Mouse (Mus musculus) CH12F3 (cell line): ENCODE results near the gene Wbp1l.

Experiments used
- in situ Hi-C: fragments of 300-500 bp; cut with MboI; formaldehyde crosslinking; loops from 2 replicates; pipeline ENCODE4 v1.14.3; 2020; ENCODE audit warnings: low sequenced_read_pairs

Wbp1l gene

DNA sequence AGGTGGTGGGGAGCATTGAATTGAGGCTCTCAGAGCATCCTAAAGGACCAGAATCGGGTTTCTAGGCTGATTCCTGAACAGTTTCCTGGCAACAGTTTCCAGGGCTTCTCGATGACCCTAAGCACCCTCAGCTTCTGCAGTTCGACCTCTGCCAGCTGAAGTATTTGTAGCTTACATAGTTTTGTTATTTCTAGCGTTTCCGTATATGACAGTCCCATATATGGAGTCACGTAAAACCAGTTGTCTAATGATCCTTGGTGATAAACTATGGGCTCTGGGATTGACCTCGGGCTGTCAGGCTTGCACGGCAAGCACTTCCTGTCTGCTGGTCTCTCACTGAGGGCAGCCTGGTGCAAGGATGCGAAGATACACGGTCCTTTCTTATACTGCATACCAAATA lies 26.6 kb downstream of the Wbp1l start:
- in situ Hi-C loops, result no loop called here

- in situ Hi-C loops, result no loop called here
Observed at GRCm38 (mm10) chr19:46628403-46628802, 29.5 kb downstream of the Wbp1l start.

DNA sequence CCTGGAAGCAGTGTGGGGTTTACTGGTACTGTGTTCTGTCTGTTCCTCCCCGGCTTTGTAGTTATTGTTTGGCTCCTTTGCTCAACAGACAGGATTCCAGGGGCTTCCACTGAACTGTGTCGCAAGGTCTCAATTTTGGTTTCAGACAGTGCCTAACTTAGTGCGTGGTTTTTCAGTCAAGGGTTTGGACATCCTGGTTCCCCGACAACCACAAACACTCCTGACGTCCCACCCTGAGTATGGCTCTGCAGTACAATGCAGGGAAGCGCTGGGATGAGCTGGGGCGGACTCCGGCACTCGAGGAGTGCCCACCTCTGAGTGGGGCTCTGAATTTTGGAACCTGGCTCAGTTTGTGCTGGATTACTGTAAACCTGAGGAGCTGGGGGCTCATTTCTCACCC lies 30.9 kb downstream of the Wbp1l start:
- in situ Hi-C loops, result no loop called here

DNA sequence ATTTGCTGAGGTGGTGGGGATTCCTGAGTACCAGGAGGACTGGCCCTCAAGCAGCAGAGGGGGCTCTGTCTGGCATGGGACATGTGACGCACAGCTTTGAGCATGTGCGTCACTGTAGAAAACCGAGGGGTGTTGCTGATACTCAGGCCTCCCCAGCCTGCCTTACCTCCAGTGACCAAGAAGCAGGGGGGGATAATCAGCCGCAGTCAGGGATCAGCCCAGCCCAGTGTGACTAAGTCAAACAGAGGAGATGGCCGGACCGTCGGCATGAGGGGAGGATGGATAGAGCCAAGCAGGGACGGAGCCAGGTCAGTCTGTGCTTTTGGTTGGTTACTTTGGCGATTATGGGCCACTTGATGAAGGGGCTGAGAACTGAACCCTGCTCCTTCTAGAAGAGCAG lies 32.8 kb downstream of the Wbp1l start:
- in situ Hi-C loops, result no loop called here

DNA sequence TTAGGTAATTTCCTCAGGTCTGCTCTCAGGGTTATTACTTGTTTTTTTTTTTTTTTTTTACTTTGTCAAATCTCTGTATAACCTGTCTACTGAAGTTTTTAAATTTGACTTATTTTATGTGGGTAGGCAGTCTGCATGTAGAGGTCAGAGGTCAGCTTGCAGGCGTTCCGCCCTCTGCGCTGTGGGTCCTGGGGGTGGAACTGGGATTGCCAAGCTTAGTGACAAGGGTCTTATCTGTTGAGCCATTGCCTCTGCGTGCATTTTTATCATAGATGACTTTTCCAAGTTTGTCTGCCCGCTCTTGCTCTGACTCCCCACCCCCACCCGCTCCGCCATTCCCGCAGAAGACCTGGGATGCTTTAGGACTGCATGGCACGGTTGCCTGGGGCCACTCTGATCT lies 36.9 kb downstream of the Wbp1l start:
- in situ Hi-C loops, result no loop called here

GRCm38 (mm10) chr19:46637598-46637997 lies 38.7 kb downstream of the Wbp1l start:
- in situ Hi-C loops, result no loop called here

- in situ Hi-C loops, result no loop called here
Observed at GRCm38 (mm10) chr19:46639053-46639452, 40.2 kb downstream of the Wbp1l start.

DNA sequence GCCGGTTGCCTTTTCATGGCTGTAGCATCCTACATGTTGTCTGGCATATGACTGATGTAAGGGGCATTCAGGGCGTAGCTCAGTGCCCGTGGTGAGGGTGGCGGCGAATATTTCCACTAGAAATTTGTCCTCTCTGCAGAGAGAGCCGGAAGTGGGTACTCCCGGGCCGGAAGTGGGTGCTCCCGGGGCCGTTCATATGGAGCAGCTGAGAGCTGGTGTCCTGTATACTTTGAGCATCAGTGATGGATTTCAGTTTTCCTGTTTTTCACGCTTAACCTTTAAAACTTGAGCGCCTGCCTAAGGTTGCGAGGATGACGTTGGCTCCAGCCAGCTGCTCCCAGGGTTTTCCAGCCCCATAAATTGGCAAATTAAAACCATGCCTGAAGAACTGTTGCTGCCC lies 40.6 kb downstream of the Wbp1l start:
- in situ Hi-C loops, result no loop called here

DNA sequence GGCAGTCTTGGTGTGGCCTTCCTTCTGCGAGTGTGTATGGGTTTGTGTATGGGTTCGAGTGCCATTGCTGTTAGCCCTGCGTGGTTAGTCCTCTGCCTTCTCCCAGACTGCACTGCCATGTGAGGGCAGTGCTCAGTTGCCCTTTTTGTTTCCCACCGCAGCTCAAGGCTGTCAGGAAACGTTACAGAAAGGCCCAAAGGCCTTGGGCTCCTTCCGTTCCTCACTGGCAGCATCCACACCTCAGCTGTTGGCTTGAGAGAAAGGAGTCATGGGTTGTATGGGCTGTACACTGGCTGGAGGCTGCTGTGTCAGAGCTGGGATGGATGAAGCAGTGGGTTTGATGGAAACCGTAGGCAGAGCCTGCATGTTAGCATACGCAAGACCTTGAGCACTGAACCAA lies 41.9 kb downstream of the Wbp1l start:
- in situ Hi-C loops, result no loop called here

GRCm38 (mm10) chr19:46641420-46642085 lies 42.7 kb downstream of the Wbp1l start:
- in situ Hi-C loops, result no loop called here

DNA sequence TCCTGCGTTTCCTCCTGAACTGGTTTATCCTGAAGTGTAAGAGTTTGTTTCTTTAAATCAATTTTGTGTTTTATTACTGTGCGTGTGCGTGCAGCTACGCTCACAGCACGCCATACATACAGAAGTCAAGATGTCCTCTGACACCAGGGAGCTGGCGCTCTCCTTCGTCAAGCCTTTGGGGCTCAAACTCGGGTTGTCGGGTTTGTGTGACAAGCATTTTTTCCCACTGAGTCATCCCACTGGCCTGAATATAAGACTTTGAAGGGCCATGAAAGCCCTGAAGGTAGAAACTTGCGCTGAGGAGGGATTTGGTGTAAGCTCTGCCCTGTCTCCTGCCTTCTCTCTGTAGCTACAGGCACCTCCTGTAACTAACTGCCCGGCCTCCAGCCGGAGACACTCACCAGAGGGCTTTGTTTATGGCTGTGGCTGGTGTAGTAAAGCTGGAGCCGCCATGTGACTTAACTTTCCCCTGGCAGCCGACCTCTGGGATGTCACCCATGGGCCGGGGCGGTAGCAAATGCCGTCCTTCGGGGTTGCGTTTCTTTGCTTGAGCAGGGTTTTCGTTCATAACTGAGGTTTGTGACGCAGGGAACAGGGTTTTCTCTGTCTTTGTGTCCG lies 43.4 kb downstream of the Wbp1l start:
- in situ Hi-C loops, result no loop called here

- in situ Hi-C loops, result no loop called here
Observed at GRCm38 (mm10) chr19:46643236-46643635, 44.4 kb downstream of the Wbp1l start.

- in situ Hi-C loops, result no loop called here
Observed at GRCm38 (mm10) chr19:46644343-46644792, 45.5 kb downstream of the Wbp1l start.

DNA sequence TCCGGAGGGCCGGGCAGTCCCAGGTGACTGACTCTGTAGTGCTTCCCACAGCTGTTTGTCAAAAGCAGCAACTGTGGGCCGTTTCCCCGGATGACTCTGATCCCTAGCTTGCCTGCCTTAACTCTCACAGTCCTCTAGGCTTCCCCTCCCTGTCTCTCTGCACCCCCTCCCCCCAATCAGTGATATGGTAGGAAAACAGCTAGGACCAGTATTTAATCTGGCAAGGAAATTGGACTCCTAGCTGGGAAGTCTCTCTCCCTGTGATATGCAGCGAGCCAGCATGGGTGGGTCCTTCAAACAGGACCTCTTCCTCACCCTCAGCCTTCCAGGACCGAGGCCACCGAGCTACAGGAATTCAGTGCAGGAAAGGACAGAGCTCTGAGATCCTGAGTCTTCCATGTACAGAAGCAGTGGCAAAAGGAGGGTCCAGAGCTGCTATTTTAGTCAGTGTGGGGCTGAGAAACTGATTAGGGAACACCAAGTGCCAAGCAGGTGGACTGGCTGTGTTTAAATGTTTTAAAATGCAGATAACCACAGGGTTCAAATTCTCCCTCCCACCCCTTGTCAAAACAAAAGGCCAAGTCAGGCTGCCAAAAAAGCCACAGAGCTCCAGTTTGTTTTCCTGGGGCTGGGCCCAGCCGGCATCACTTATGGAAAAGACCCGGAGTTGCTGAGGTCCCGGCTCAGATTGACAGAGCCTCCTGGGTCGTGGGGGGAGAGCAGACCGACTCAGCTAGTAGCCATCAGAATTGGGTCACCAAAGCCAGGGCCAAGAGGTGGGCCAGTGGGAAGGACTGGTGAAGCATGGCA lies 46.1 kb downstream of the Wbp1l start:
- in situ Hi-C loops, result no loop called here

- in situ Hi-C loops, result no loop called here
Observed at GRCm38 (mm10) chr19:46646041-46646481, 47.2 kb downstream of the Wbp1l start.

GRCm38 (mm10) chr19:46647254-46647653 lies 48.4 kb downstream of the Wbp1l start:
- in situ Hi-C loops, result no loop called here

DNA sequence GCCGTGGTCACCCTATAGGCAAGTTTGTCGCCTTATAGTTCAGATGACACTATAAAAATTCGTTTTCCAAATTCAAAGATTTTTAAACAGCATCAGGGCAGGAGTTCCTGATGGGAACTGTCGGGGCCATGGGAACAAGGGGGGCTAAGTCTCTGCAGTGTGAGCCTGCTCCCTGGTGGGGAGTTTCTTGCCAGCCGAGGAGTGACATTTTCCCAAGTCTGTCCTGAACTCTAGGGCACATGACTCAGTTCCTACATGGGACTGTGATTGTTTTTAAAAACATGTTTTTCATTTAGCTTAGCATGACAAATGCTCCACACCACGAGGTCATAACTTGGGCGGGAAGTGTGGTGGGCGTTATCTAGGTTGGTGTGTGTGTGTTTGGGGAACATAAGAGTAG lies 49.0 kb downstream of the Wbp1l start:
- in situ Hi-C loops, result no loop called here

- in situ Hi-C loops, result no loop called here
Observed at GRCm38 (mm10) chr19:46648565-46648964, 49.7 kb downstream of the Wbp1l start.

DNA sequence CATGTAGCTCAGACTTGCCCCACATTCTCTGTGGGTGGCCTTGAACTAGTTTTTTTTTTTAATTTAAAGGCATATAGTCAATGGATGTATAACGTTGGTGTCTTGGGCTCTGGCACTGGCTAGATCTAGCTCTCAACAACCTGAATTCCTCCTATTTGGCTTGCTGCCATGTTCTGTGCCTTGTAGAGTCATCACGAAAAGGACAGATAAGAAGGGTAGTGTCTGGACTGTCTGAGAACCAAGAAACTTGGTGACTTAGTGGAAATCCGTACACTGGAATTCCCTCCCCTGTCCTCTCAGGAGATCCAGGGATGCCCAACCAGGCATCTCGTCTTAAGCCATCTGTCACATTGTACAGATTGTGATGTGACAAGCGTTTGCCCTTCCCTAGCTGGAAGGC lies 54.3 kb downstream of the Wbp1l start:
- in situ Hi-C loops, result no loop called here

DNA sequence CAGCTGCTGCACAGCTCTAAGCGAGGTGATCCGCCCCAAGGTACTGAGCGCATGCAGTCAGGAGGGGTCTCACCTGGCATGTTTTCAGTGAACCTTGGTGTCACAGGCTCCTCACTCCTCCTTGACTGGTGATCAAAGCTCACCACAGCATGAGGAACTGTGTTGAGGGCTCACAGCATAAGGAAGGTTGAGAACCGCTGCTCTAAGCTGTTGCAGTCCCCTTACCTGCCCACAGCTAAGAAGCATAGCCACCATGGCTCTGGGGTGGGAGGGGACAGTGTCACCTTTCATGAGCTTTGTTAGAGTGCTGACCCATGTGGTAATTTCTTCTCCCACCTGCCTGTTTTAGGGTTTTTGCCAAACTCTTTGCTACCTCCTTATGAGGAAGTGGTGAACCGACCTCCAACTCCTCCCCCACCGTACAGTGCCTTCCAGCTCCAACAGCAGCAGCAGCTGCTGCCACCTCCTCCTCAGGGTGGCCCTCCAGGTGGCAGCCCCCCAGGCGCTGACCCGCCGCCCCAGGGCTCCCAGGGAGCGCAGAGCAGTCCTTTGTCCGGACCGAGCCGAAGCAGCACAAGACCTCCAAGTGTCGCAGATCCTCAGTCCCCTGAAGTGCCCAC lies 54.8 kb downstream of the Wbp1l start:
- in situ Hi-C loops, result no loop called here

GRCm38 (mm10) chr19:46655626-46656025 lies 56.7 kb downstream of the Wbp1l start:
- in situ Hi-C loops, result no loop called here
